Mouse (Mus musculus): ENCODE measurements around the gene Olfr1089.

The Olfr1089 gene

DNA sequence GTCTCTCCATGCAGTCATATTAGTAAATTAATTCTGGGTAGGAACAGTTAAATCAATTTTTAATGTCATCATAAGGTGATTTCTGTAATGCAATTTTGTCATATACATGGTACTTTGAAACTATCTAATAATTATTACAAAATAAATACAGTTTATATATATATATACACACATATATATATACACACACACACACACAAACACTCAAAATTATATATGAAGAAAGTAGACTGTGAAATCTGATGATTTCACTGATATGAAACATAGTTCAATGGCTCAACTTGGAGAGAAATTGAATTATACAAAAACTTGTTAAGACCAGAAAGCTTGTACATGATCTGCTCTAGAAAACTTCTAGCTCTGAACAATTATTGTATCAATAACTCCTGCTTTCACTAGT, at the start of gene Olfr1089:
Olfr1089 (minus strand) TSS at position 101 of the 400 bp plus-strand sequence.
- DNase-seq (ENCODE audit: low spot score): no peak

DNA sequence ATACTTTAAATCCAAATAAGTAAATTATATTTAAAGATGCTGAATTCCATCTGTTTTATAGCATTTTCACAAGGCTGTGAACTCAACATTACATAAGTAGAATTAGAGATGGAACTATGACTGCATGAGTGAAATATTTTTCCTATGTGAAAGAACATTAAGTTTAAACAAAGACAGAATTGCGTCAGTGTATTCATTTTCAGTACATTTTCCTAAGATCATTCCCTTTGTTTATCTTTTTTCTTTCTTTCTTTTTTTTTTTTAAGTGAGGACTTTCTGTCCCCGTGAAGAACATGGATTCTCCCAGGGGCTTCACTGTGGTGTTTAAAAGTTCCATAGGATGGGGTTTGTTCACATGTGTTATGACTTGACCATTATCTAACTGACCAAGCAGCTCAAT, 48.7 kb upstream of the Olfr1089 start, which contains the start of gene Olfr1093:
Olfr1093 (plus strand) TSS at position 301 of the 400 bp plus-strand sequence.
- no peak for DNase-seq (ENCODE audit: low spot score)

DNA sequence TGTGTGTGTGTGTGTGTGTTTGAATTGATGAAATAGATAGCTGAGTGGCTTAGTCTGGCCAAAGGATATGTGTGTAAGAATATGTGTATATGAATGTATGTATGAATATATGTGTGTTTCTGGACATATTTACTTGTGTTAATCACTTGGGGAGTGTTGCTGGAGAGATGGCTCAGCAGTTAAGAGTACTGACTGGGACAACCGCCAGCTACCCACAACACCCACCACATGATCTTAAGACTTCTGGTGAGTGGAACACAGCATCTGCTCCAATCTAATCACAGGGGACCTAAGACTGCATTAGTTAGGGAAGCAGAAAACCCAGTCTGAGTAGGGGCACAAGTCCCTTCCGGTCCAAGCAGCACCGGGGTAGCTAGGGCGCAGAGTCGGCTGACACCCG, 27.5 kb upstream of the Olfr1089 start:
- DNase-seq (ENCODE audit: low spot score): no peak

DNA sequence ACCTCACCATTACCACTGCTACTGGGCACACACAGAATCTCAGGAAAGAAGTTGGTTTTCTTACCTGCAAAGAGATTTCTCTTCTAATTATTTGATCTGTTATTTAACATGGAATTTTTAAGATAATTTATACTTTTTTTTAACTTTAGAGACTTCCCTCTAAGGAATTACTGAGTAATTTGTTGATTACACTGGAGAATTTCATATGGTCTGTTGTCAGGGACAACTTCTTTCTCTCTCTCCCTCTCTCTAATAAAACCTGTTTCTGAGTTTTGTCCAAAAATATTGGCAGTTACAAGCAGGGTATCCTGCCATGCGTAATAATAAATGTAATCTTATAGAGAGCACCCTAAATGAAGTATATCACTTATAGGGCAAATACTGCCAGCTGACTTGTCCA, 25.4 kb upstream of the Olfr1089 start, which contains the start of gene Olfr1090:
Olfr1090 (minus strand) TSS at position 101 of the 400 bp plus-strand sequence.
- no peak for DNase-seq (ENCODE audit: low spot score)

DNA sequence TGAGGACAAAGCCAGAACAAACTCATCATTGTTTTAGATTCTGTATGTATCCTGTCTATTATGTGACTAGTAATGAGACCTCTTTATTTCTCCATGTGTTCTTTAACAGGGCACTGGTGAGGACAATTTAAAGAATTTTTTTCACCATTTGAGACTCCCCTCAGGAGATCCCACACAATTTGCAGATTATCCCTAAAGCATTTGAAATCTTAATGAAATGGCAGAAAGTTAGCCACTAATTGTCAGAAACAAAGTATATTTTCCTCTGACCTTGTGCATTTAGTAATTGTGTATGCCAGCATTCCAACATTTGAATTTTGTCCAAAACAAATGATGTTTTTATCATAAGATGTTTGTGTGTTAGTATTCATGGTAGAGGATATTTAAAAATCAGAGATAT, 35.2 kb downstream of the Olfr1089 start, which contains the start of gene Olfr1087:
Olfr1087 (minus strand) TSS at position 101 of the 400 bp plus-strand sequence.
- no peak for DNase-seq (ENCODE audit: low spot score)

Data from T-cell, adult 2 months (primary cell).